Mouse (Mus musculus): Measurements from ENCODE around the gene Cant1. TPM values are rescaled to one million over a fixed set of nuclear protein-coding genes. Genes with fewer than 3 reads are reported as not detected.

Gene Cant1
- total RNA-seq, 2 experiments from 2014 or later, result 38.7 to 39.0 TPM

DNA sequence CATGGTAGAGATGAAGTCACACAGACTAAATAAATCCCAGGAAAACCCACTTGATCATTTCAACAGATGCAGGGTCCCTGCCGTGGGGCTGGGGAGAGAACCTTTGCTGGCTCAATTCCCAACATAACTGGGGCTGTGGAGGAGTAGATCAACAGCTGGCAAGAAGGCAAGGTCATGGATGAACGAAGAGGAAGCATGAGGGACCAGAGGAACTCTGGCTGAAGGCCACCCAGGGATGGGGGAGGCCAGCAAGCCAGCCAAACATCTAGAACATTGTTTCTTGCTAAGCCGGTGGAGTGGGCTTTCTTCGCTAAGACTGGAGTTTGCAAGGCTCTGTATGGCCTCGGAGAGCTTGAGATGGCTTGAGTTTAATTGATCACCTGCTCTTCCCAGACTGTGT, 43.0 kb downstream of the Cant1 start:
- DNase-seq (ENCODE audit: extremely low spot score in 1 of 2, low spot score in 1 of 2), result no peak

DNA sequence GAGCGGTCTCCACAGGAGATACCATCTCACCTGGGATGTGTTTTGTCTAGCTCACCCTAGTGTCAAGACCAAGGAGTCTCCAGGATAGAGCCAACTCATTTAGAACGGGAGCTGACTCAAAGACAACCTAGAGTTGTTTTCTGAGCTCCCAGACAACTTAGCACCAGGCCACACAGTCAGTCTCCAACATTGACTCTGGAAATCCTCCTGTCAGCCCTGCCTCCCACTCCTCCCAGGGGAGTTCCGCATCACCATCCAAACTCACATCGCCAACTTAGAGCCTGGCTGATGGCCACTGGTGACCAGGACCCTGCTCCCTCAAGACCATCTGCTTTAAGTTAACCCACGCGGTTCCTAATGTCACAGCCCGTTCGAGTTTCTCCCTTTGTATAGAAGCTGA, 43.4 kb downstream of the Cant1 start:
- DNase-seq (ENCODE audit: extremely low spot score in 1 of 2, low spot score in 1 of 2), result no peak

DNA sequence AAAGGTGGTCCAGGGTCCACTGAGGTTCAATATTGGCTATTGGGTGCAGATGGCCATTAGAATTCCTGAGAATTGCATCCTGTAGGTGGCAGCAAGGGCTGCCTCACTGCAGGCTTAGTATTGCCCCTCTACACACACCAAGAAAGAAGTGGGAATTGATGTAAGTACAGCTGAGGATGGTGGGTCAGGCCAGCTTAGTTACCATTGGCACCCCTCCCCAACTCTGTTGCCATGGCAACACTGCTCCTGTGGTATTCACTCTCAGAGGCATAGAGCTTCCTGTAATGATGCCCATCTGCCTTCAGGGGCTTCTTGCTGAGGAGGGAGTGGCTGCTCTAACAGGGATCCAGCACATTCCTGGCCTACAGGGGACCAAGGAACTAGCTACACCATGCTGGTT, 43.9 kb downstream of the Cant1 start:
- DNase-seq (ENCODE audit: extremely low spot score in 1 of 2, low spot score in 1 of 2), result no peak

DNA sequence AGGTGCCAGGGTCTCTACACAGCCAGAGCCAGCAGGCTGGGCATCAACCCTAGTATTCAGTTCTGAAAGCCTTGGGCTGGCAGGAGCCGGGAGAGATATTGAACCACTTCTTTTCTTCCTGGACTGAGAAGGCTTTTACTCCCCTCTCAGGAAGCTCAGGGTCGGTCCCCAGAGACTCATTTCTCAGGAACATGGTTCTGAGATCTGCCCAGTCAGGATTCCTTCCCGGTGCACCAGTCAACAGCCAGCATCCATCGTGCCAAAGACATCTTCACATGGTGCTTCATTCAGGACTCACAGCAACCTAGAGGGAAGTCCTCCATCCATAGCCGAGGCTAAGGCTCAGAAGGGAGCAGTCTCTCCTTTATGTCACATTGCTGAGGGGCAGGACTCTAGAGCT, 44.4 kb downstream of the Cant1 start:
- no peak for DNase-seq (ENCODE audit: extremely low spot score in 1 of 2, low spot score in 1 of 2)

GRCm38 (mm10) chr11:118372641-118373040, 46.2 kb downstream of the Cant1 start:
- DNase-seq (ENCODE audit: extremely low spot score in 1 of 2, low spot score in 1 of 2), result no peak

DNA sequence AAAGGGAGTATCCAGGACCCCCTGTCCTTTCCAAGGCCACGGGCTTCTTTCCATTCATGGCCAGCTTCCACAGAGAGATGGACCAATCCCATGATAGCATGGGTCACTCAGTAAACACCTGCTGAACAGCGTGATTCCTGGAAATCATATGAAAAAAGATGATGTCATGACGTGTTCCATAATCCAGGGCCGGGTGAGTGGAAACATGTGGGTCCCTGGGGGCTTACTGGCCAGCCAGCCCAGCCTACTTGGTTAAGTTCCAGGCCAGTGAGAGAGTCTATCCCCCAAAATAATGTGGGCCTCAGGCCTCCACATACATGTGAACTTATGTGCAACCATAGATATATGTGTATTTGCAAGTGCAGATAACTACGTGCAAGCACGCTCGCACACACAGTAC, 47.0 kb downstream of the Cant1 start:
- DNase-seq (ENCODE audit: extremely low spot score in 1 of 2, low spot score in 1 of 2), result no peak

GRCm38 (mm10) chr11:118369657-118370056, 49.2 kb downstream of the Cant1 start:
- DNase-seq (ENCODE audit: extremely low spot score in 1 of 2, low spot score in 1 of 2), result no peak

DNA sequence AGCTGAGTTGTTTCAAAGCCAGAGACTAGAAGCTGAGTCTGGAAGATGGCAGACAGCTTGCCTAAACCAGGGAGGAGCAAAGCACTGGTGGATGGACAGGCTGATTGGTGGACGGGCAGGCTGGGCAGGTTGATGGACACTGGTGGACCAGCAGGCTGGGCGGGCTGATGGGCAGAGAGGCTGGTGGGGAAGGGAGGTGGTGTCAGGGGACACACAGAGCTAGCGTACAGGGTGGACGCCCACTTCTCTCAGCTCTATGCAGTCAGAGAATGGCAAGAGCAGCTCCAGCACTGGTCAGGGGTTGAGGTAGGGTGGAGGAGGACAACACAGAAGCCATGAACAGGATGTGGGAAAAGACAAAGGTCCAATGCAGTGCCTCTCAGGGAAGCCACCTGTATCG, 49.6 kb downstream of the Cant1 start:
- no peak for DNase-seq (ENCODE audit: extremely low spot score in 1 of 2, low spot score in 1 of 2)

DNA sequence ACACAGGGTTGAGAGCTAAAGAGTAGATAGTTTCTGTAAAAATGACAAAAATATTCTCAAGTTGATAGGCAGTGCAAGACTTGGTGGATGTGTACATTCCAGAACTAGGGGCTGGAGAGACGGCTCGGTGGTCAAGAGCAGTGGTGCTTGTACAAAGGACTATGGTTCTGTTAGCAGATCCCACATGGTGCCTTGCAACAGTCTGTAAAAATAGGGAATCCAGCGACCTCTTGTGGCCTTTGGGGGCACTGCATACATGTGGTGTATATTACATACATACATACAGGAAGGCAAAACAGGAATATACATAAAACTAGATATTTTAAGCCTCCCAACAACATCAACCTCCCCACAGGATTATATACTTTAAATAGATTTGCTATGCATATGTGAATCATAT, 50.6 kb downstream of the Cant1 start:
- DNase-seq (ENCODE audit: extremely low spot score in 1 of 2, low spot score in 1 of 2), result no peak

GRCm38 (mm10) chr11:118366559-118366958, 52.3 kb downstream of the Cant1 start:
- no peak for DNase-seq (ENCODE audit: extremely low spot score in 1 of 2, low spot score in 1 of 2)

GRCm38 (mm10) chr11:118366108-118366507, 52.8 kb downstream of the Cant1 start:
- no peak for DNase-seq (ENCODE audit: extremely low spot score in 1 of 2, low spot score in 1 of 2)

GRCm38 (mm10) chr11:118365171-118365570, 53.7 kb downstream of the Cant1 start:
- DNase-seq (ENCODE audit: extremely low spot score in 1 of 2, low spot score in 1 of 2), result no peak

DNA sequence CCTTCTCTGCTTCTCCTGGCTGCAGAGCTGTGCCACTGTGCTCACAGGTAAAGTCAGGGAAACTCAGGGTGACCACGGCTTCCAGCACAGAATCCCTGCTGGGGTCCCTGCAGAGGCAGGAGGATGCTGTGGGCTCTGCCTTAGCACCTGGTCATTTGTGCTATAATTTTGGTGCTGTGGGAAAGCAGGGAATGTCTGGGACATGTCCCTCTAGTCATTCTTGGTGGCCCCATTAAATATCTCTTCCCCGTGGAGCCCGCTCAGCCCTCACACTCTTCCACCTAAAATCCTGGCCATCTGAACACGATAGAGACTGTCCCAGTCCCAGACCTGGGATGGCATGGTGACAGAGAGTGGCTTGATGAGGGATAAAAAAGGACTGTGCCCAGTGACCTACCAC, 54.9 kb downstream of the Cant1 start:
- no peak for DNase-seq (ENCODE audit: extremely low spot score in 1 of 2, low spot score in 1 of 2)

- no peak for DNase-seq (ENCODE audit: extremely low spot score in 1 of 2, low spot score in 1 of 2)
Observed at GRCm38 (mm10) chr11:118362971-118363518, 55.8 kb downstream of the Cant1 start.

GRCm38 (mm10) chr11:118362501-118362900, 56.4 kb downstream of the Cant1 start:
- no peak for DNase-seq (ENCODE audit: extremely low spot score in 1 of 2, low spot score in 1 of 2)

DNA sequence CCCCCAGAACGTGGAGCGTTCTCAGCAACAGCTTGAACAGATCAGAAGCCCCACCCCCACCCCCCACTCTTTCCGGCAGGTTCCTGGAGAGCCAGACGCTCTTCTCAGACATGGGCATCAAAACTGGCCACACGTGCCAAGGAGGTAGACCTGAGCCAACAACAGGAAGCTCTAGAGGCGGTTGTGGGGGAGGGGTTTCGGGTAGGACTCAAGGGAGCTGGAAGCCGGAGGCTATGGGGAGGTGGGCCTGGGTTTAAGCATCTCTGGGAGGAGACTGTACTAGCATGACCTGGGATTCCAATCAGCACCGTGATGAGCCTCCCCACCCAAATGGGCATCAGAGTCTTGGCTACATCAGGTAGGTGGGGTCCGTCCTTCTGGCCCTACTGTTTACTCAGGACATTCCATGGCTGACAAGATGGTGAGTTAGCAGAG, 58.0 kb downstream of the Cant1 start:
- no peak for DNase-seq (ENCODE audit: extremely low spot score in 1 of 2, low spot score in 1 of 2)

- DNase-seq (ENCODE audit: extremely low spot score in 1 of 2, low spot score in 1 of 2), result no peak
Observed at GRCm38 (mm10) chr11:118360491-118360890, 58.4 kb downstream of the Cant1 start.

Other genes with a start within 250 kb of the Cant1 start
- gene Cyth1, start 170.5 kb downstream of the Cant1 start, total RNA-seq (2021), result 10 to 100 TPM; 96.3 to 99.2 TPM
- 10 to 100 TPM; 20.3 to 26.7 TPM for gene Usp36, start 128.8 kb downstream of the Cant1 start, total RNA-seq (2021)
- under 1 TPM; 0.57 to 0.99 TPM for gene Cep295nl, start 76.6 kb downstream of the Cant1 start, total RNA-seq (2021)
- 100 to 1,000 TPM; 183 to 222 TPM for gene Timp2, start 63.3 kb downstream of the Cant1 start, total RNA-seq (2021)
- 10 to 100 TPM; 13.5 to 14.2 TPM for gene Lgals3bp, start 17.0 kb downstream of the Cant1 start, total RNA-seq (2021)
- 1 to 10 TPM; 2.7 to 3.2 TPM for gene C1qtnf1, start 9.1 kb upstream of the Cant1 start, total RNA-seq (2021)
- 10 to 100 TPM; 12.3 to 14.1 TPM for gene Engase, start 57.7 kb upstream of the Cant1 start, total RNA-seq (2021)

All from layer of hippocampus, postnatal 25 days (tissue).